Mouse (Mus musculus): ENCODE data around the gene Gkn3. TPM values are rescaled to one million over a fixed set of nuclear protein-coding genes. Genes with fewer than 3 reads are reported as not detected.

Gkn3 gene
- polyA plus RNA-seq (2014; fragmentation: Illumina TruSeq; extraction: RNeasy Lipid Tissue Mini Kit (QIAGEN cat#74804); ENCODE audit: low read depth, low replicate concordance), result 2.3 TPM

GRCm38 (mm10) chr6:87388877-87389276, at the start of gene Gkn3:
Gene Gkn3, minus strand, starts transcription at chr6:87388935.

DNA sequence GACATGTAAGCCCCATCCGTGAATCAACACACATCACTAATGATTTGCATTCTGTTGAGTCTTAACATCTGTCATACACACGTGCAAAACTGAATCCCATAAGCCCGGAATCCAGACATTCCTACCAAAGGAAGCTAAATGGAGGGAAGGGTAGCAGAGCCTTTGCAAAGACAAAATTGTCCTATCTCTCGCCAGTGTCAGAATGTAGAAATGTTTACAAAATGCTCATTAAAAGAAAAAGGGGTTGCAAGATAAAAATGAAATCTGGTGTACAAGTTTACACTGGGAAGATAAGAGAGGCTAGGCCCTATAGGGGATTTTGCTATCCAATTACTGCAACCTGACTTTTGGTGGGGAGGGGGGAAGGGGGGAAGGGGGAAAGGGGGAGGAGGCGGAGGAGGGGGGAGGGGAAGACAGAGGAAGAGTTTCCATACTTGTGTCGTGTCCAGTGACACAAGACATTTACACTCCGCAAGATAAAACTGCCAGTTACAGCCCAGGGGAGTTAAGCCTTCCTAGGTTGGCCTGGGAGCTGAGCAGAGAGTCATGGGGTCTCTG, 39.8 kb upstream of the Gkn3 start, which contains the start of gene Bmp10:
TSS of gene Bmp10 (plus strand) at position 508 of the 558 bp plus-strand sequence.

DNA sequence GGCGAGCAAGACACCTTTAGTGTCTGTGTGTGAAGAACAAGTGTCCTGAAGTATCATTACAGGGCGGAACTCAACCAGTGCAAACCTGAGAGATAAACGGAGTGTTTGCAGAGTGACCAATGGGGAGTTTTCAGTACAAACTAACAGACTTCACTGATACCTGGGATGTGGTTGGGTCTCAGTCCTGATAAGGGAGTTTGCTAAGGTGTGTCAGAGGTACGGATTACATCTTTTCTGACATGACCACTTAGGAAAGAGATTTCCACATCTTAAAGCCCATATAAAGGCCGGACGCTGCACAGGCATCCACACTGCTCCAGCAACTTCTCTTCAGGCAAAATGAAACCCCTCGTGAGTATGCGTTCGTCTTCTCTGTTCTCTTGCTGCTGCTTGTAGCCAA, 15.7 kb downstream of the Gkn3 start, which contains the start of gene Gkn2:
TSS of gene Gkn2 (plus strand) at position 301 of the 400 bp plus-strand sequence.

DNA sequence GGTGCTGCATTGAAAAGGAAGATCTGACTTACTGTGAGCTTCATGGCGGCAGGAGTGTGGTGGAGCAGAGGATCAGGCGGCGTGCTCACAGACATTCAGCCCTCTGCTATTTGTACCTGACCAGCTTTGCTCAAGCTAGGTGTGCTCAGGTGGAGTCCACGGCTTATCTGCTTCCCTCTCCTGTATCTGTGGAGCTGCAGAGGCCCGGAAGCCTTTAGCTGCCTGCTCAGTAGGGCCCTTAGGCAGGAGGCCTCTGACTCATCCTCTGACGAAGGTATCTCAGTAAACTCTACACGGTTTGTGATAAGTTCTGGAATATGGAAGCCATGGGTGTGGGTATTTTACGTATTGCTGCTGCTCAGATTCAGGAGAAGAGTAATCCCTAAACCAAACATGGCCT, 37.9 kb downstream of the Gkn3 start, which contains the start of gene Gkn1:
TSS of gene Gkn1 (minus strand) at position 114 of the 400 bp plus-strand sequence.

GRCm38 (mm10) chr6:87335091-87335934, 53.4 kb downstream of the Gkn3 start, which contains the start of gene Antxr1:
Gene Antxr1, minus strand, starts transcription at chr6:87335821.

Other genes starting within 250 kb of the Gkn3 start
- 15.8 TPM for gene Antxr1, start 53.1 kb downstream of the Gkn3 start, polyA plus RNA-seq (2014; fragmentation: Illumina TruSeq; extraction: RNeasy Lipid Tissue Mini Kit (QIAGEN cat#74804); ENCODE audit: low read depth, low replicate concordance)
- not detected for gene Gkn1, start 38.0 kb downstream of the Gkn3 start, polyA plus RNA-seq (2014; fragmentation: Illumina TruSeq; extraction: RNeasy Lipid Tissue Mini Kit (QIAGEN cat#74804); ENCODE audit: low read depth, low replicate concordance)
- gene Gkn2, start 15.6 kb downstream of the Gkn3 start, polyA plus RNA-seq (2014; fragmentation: Illumina TruSeq; extraction: RNeasy Lipid Tissue Mini Kit (QIAGEN cat#74804); ENCODE audit: low read depth, low replicate concordance), result not detected
- not detected for gene Bmp10, start 40.1 kb upstream of the Gkn3 start, polyA plus RNA-seq (2014; fragmentation: Illumina TruSeq; extraction: RNeasy Lipid Tissue Mini Kit (QIAGEN cat#74804); ENCODE audit: low read depth, low replicate concordance)
- 5.5 TPM for gene Arhgap25, start 144.3 kb upstream of the Gkn3 start, polyA plus RNA-seq (2014; fragmentation: Illumina TruSeq; extraction: RNeasy Lipid Tissue Mini Kit (QIAGEN cat#74804); ENCODE audit: low read depth, low replicate concordance)
- gene Prokr1, start 201.8 kb upstream of the Gkn3 start, polyA plus RNA-seq (2014; fragmentation: Illumina TruSeq; extraction: RNeasy Lipid Tissue Mini Kit (QIAGEN cat#74804); ENCODE audit: low read depth, low replicate concordance), result 6.1 TPM